Mouse (Mus musculus) neutrophil, adult 5-6 weeks (primary cell): ENCODE measurements around the gene Tmem88. TPM values are rescaled to one million over a fixed set of nuclear protein-coding genes. Genes with fewer than 3 reads are reported as not detected.

Experiments
- ATAC-seq: fragments of 151-379, 151-347 bp; 2 replicates; pipeline ENCODE4 v1.8.0; 2017; ENCODE audit warnings: mild to moderate bottlenecking, moderate TSS enrichment; ENCODE audit not compliant: insufficient number of reproducible peaks, poor library complexity, low FRiP score, severe bottlenecking; ENCODE audit errors: extremely low read depth
- total RNA-seq: library from RNA; stranded (forward); fragments of 200-1000 nt; gene quantifications from 2 replicates; pipeline ENCODE4 v1.2.3, GENCODE M21; 2017

Tmem88 gene
- total RNA-seq: 2.7 and 3.3 TPM in 2 replicates

- no peak for ATAC-seq
Observed at GRCm38 (mm10) chr11:69398059-69398458, at the start of gene Tmem88. Gene Tmem88 (minus strand): TSS chr11:69398234.

GRCm38 (mm10) chr11:69447299-69447698 lies 49.3 kb upstream of the Tmem88 start:
- ATAC-seq: no peak

GRCm38 (mm10) chr11:69443328-69443727 lies 45.3 kb upstream of the Tmem88 start:
- ATAC-seq: no peak

GRCm38 (mm10) chr11:69437291-69437690 lies 39.3 kb upstream of the Tmem88 start:
- no peak for ATAC-seq

GRCm38 (mm10) chr11:69433189-69433588 lies 35.2 kb upstream of the Tmem88 start:
- no peak for ATAC-seq

- no peak for ATAC-seq
Observed at GRCm38 (mm10) chr11:69432640-69432982, 34.6 kb upstream of the Tmem88 start.

GRCm38 (mm10) chr11:69431829-69432639 lies 34.0 kb upstream of the Tmem88 start:
- peak; percentile 89 for ATAC-seq

GRCm38 (mm10) chr11:69430631-69431030 lies 32.6 kb upstream of the Tmem88 start:
- no peak for ATAC-seq

- ATAC-seq: no peak
Observed at GRCm38 (mm10) chr11:69429313-69429712, 31.3 kb upstream of the Tmem88 start.

- no peak for ATAC-seq
Observed at GRCm38 (mm10) chr11:69428751-69429150, 30.7 kb upstream of the Tmem88 start.

- no peak for ATAC-seq
Observed at GRCm38 (mm10) chr11:69426246-69426645, 28.2 kb upstream of the Tmem88 start.

- no peak for ATAC-seq
Observed at GRCm38 (mm10) chr11:69423885-69424284, 25.9 kb upstream of the Tmem88 start.

- no peak for ATAC-seq
Observed at GRCm38 (mm10) chr11:69422842-69423241, 24.8 kb upstream of the Tmem88 start.

- ATAC-seq: no peak
Observed at GRCm38 (mm10) chr11:69421131-69421977, 23.3 kb upstream of the Tmem88 start.

GRCm38 (mm10) chr11:69420554-69421000 lies 22.5 kb upstream of the Tmem88 start:
- no peak for ATAC-seq

- ATAC-seq: no peak
Observed at GRCm38 (mm10) chr11:69419813-69420553, 21.9 kb upstream of the Tmem88 start.

- no peak for ATAC-seq
Observed at GRCm38 (mm10) chr11:69419443-69419812, 21.4 kb upstream of the Tmem88 start.

- peak; percentile 64 for ATAC-seq
Observed at GRCm38 (mm10) chr11:69418481-69419442, 20.7 kb upstream of the Tmem88 start.
